Mouse (Mus musculus): ENCODE measurements around the gene Ggt6. TPM values are rescaled to one million over a fixed set of nuclear protein-coding genes. Genes with fewer than 3 reads are reported as not detected.
A peak's percentile ranks its signal among the peaks of the same experiment; 100 is the strongest.

The Ggt6 gene
- polyA plus RNA-seq, 1 experiment from 2014 or later = not detected

- peaks cover 11% of the 10 kb centered on the region for H3K36me3 ChIP-seq
- H3K4me2 ChIP-seq = no peak overlapping the region
- 29% methylated on average over 5 of the region's 5 CpGs for WGBS
- H3K9me3 ChIP-seq (replicated peaks) = no peaks in the 10 kb centered on the region
- H3K27me3 ChIP-seq (replicated peaks) = no peaks in the 10 kb centered on the region
- no peak overlapping the region for H3K9ac ChIP-seq (replicated peaks)
- no peak overlapping the region for H3K4me3 ChIP-seq (replicated peaks)
- ATAC-seq (ENCODE audit: low FRiP score) = peak; percentile 56; the same call in 1 of the 2 replicates
- peak overlapping the region; percentile 63 for H3K27ac ChIP-seq (replicated peaks)
- H3K4me1 ChIP-seq = peaks cover 28% of the 10 kb centered on the region
Observed at GRCm38 (mm10) chr11:72469217-72469616, 33.9 kb downstream of the Ggt6 start.

DNA sequence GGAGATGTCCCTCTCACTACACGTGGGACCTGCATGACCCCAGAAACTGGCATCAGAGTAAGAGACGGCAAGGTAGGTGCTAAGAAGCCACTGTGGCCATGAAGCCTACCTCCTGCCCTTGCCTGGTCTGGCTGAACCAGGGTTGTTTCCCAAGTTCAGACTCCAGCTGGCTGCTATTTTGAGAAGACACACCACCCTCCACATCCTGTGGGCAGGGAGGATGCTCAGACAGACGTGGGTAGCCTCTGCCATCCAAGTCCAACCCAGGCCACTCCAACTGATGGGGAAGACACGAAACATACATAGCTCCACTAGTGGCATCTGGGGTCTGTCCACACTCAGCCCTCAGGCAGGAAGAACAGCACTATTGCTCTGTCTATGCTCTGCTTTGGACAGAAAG lies 34.7 kb downstream of the Ggt6 start:
- H3K4me3 ChIP-seq (replicated peaks) = no peak overlapping the region
- 73% methylated on average over 4 of the region's 4 CpGs for WGBS
- no peak overlapping the region for H3K27ac ChIP-seq (replicated peaks)

GRCm38 (mm10) chr11:72471381-72471780 lies 36.1 kb downstream of the Ggt6 start:
- WGBS = 70% methylated on average over 6 of the region's 6 CpGs

More for the DNA sequence above, 34.7 kb downstream of the Ggt6 start:
- Histone ChIP-seq H3K27me3 (replicated peaks) (no peaks in the 10 kb centered on the region), H3K9me3 (replicated peaks) (no peaks in the 10 kb centered on the region), H3K36me3 (peaks cover 15% of the 10 kb centered on the region), H3K4me2 (no peak overlapping the region), H3K9ac (replicated peaks) (no peak overlapping the region), H3K4me1 (peaks cover 28% of the 10 kb centered on the region)
- ATAC-seq (ENCODE audit: low FRiP score) = no peak

GRCm38 (mm10) chr11:72473540-72473939 lies 38.2 kb downstream of the Ggt6 start:
- no peak overlapping the region for H3K4me2 ChIP-seq
- H3K9ac ChIP-seq (replicated peaks) = no peak overlapping the region
- ATAC-seq (ENCODE audit: low FRiP score) = no peak
- 92% methylated on average over 4 of the region's 4 CpGs for WGBS
- no peaks in the 10 kb centered on the region for H3K27me3 ChIP-seq (replicated peaks)
- no peak overlapping the region for H3K27ac ChIP-seq (replicated peaks)
- H3K36me3 ChIP-seq = peaks cover 15% of the 10 kb centered on the region
- peaks cover 51% of the 10 kb centered on the region for H3K4me1 ChIP-seq
- H3K4me3 ChIP-seq (replicated peaks) = no peak overlapping the region
- H3K9me3 ChIP-seq (replicated peaks) = no peaks in the 10 kb centered on the region

More at GRCm38 (mm10) chr11:72471381-72471780, 36.1 kb downstream of the Ggt6 start:
- Histone ChIP-seq H3K4me2 (no peak overlapping the region), H3K27me3 (replicated peaks) (no peaks in the 10 kb centered on the region), H3K9me3 (replicated peaks) (no peaks in the 10 kb centered on the region), H3K27ac (replicated peaks) (no peak overlapping the region), H3K4me1 (peaks cover 36% of the 10 kb centered on the region), H3K4me3 (replicated peaks) (no peak overlapping the region), H3K36me3 (peaks cover 15% of the 10 kb centered on the region), H3K9ac (replicated peaks) (no peak overlapping the region)
- ATAC-seq (ENCODE audit: low FRiP score) = no peak

GRCm38 (mm10) chr11:72474926-72475325 lies 39.6 kb downstream of the Ggt6 start:
- Histone ChIP-seq H3K27ac (replicated peaks) (no peak overlapping the region), H3K9me3 (replicated peaks) (no peaks in the 10 kb centered on the region), H3K36me3 (peaks cover 15% of the 10 kb centered on the region), H3K9ac (replicated peaks) (no peak overlapping the region), H3K27me3 (replicated peaks) (no peaks in the 10 kb centered on the region), H3K4me3 (replicated peaks) (no peak overlapping the region), H3K4me1 (peaks cover 41% of the 10 kb centered on the region), H3K4me2 (no peak overlapping the region)
- ATAC-seq (ENCODE audit: low FRiP score) = no peak
- 81% methylated on average over 3 of the region's 3 CpGs for WGBS

DNA sequence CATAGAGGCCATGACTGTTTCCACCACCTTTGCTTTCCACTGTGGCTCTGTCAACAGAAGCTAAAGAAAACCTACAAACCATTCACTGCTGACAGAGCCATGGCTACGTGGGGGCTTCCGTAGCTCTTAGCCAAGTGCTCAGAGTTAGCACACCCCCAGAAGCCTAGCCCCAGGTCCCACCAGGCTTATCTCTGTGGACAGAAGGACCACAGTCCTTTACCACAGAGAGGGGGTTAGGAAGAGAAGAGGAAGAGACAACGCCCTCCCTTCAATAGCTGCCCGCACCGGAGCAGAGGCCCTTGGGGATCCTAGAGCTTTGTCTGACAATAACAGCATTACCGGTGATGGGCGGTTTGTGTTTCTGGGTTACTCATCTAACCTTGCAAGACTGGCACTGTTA lies 40.1 kb downstream of the Ggt6 start:
- ATAC-seq (ENCODE audit: low FRiP score) = no peak
- Histone ChIP-seq H3K9ac (replicated peaks) (no peak overlapping the region), H3K27ac (replicated peaks) (no peak overlapping the region), H3K27me3 (replicated peaks) (no peaks in the 10 kb centered on the region), H3K36me3 (peaks cover 15% of the 10 kb centered on the region), H3K4me3 (replicated peaks) (no peak overlapping the region), H3K9me3 (replicated peaks) (no peaks in the 10 kb centered on the region), H3K4me1 (peaks cover 36% of the 10 kb centered on the region), H3K4me2 (no peak overlapping the region)
- 72% methylated on average over 7 of the region's 7 CpGs for WGBS

- no peak overlapping the region for H3K9ac ChIP-seq (replicated peaks)
- no peak overlapping the region for H3K4me2 ChIP-seq
- WGBS = 67% methylated on average over 7 of the region's 7 CpGs
- no peaks in the 10 kb centered on the region for H3K27me3 ChIP-seq (replicated peaks)
- peaks cover 35% of the 10 kb centered on the region for H3K4me1 ChIP-seq
- H3K4me3 ChIP-seq (replicated peaks) = no peak overlapping the region
- H3K27ac ChIP-seq (replicated peaks) = no peak overlapping the region
- ATAC-seq (ENCODE audit: low FRiP score) = no peak
- H3K36me3 ChIP-seq = peaks cover 14% of the 10 kb centered on the region
- H3K9me3 ChIP-seq (replicated peaks) = no peaks in the 10 kb centered on the region
Observed at GRCm38 (mm10) chr11:72476074-72476625, 40.8 kb downstream of the Ggt6 start.

- H3K4me1 ChIP-seq = peaks cover 35% of the 10 kb centered on the region
- H3K9me3 ChIP-seq (replicated peaks) = no peaks in the 10 kb centered on the region
- H3K4me3 ChIP-seq (replicated peaks) = no peak overlapping the region
- no peaks in the 10 kb centered on the region for H3K27me3 ChIP-seq (replicated peaks)
- ATAC-seq (ENCODE audit: low FRiP score) = no peak
- no peak overlapping the region for H3K27ac ChIP-seq (replicated peaks)
- H3K4me2 ChIP-seq = no peak overlapping the region
- 29% methylated on average over 5 of the region's 5 CpGs for WGBS
- peaks cover 12% of the 10 kb centered on the region for H3K36me3 ChIP-seq
- no peak overlapping the region for H3K9ac ChIP-seq (replicated peaks)
Observed at GRCm38 (mm10) chr11:72477182-72477581, 41.9 kb downstream of the Ggt6 start.

DNA sequence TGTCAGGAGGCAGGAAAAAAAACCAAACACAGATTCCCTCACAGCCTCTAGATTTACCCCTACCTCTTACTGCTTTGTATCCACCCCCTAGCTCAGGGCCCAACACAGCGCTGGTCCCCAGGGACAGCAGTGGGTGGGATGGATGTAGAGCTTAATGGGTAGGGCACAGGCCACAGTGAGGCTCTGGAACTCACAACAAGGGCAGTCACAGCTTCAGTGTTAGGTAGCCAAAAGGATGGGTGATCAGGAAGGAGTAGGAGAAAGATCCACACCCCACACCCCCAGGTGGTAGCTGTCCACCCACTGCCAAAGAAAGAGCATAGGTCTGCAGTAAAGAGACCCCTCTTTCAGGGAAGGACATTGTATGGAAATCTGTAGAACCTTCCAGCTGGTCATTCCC lies 42.3 kb downstream of the Ggt6 start:
- Histone ChIP-seq H3K4me1 (peaks cover 40% of the 10 kb centered on the region), H3K4me2 (no peak overlapping the region), H3K9me3 (replicated peaks) (no peaks in the 10 kb centered on the region), H3K9ac (replicated peaks) (no peak overlapping the region), H3K27me3 (replicated peaks) (no peaks in the 10 kb centered on the region), H3K27ac (replicated peaks) (no peak overlapping the region), H3K4me3 (replicated peaks) (no peak overlapping the region), H3K36me3 (peaks cover 12% of the 10 kb centered on the region)
- 92% methylated on average over 1 of the region's 1 CpGs for WGBS
- no peak for ATAC-seq (ENCODE audit: low FRiP score)

DNA sequence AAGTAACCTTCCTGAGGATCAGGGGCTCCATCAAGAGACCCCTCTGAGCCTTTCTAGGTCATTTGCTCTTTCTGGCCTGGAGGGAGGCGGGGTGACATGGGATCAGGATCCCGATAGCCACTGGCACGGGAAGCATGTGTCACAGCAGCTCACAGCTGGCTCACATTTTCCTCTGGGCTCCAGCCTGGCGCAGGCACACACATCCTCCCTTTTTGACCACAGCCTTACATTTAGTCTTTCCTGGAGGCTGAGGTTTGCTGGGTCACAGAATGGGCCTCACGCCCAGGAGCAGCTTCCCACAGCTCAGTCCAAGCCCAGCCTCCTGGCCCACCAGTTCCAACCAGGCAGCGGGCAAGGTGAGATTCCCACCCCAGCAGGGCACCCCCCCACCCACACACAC lies 42.9 kb downstream of the Ggt6 start:
- Histone ChIP-seq H3K36me3 (peaks cover 7% of the 10 kb centered on the region; the same call in 1 of the 2 replicates), H3K4me3 (replicated peaks) (no peak overlapping the region), H3K4me2 (no peak overlapping the region), H3K27me3 (replicated peaks) (no peaks in the 10 kb centered on the region), H3K9ac (replicated peaks) (no peak overlapping the region), H3K4me1 (peaks cover 43% of the 10 kb centered on the region), H3K27ac (replicated peaks) (0 out of 2 replicates have a peak overlapping the region, but pooled peaks have one; percentile 37), H3K9me3 (replicated peaks) (no peaks in the 10 kb centered on the region)
- 82% methylated on average over 6 of the region's 6 CpGs for WGBS
- no peak for ATAC-seq (ENCODE audit: low FRiP score)

- Histone ChIP-seq H3K4me3 (replicated peaks) (no peak overlapping the region), H3K4me2 (no peak overlapping the region), H3K36me3 (0 out of 2 replicates have a peak, but pooled peaks cover 1% of the 10 kb centered on the region), H3K4me1 (peaks cover 43% of the 10 kb centered on the region), H3K27ac (replicated peaks) (no peak overlapping the region), H3K9me3 (replicated peaks) (no peaks in the 10 kb centered on the region), H3K9ac (replicated peaks) (no peak overlapping the region), H3K27me3 (replicated peaks) (no peaks in the 10 kb centered on the region)
- 82% methylated on average over 2 of the region's 2 CpGs for WGBS
- ATAC-seq (ENCODE audit: low FRiP score) = no peak
Observed at GRCm38 (mm10) chr11:72479499-72479898, 44.2 kb downstream of the Ggt6 start.

GRCm38 (mm10) chr11:72481313-72481712 lies 46.0 kb downstream of the Ggt6 start:
- Histone ChIP-seq H3K36me3 (no peaks in the 10 kb centered on the region), H3K27me3 (replicated peaks) (no peaks in the 10 kb centered on the region), H3K4me1 (peaks cover 49% of the 10 kb centered on the region), H3K4me3 (replicated peaks) (no peak overlapping the region), H3K27ac (replicated peaks) (no peak overlapping the region), H3K4me2 (no peak overlapping the region), H3K9me3 (replicated peaks) (no peaks in the 10 kb centered on the region), H3K9ac (replicated peaks) (no peak overlapping the region)
- 73% methylated on average over 5 of the region's 5 CpGs for whole genome bisulfite sequencing
- no peak for ATAC-seq (ENCODE audit: low FRiP score)

Data from neural tube, embryonic 15.5 days (tissue).